Mouse (Mus musculus) intestine, embryonic 16.5 days (tissue): ENCODE measurements at regions not wholly inside any gene's neighbourhood (a gene's known extent, or its start where the extent isn't known, plus 50 kb on each side); places are given as distances from the start of the nearest gene placed in this dataset.

Source experiments
- ATAC-seq: fragments of 200-750 bp; cut with Nextera tagmentation; 2 replicates; pipeline ENCODE4 v1.8.0; 2017; ENCODE audit warnings: moderate TSS enrichment, moderate library complexity
- H3K27ac ChIP-seq: fragments of 300-500 bp; sonication (generic); 2 replicates; pipeline ENCODE4 v1.5.1; 2014; ENCODE audit warnings: mild to moderate bottlenecking, low read length
- H3K27me3 ChIP-seq: fragments of 300-500 bp; sonication (generic); replicated peaks from 2 replicates; pipeline ENCODE4 v1.6.1; 2014; ENCODE audit warnings: low read length, control low read depth, mixed read lengths; ENCODE audit not compliant: control insufficient read depth, insufficient read depth
- H3K36me3 ChIP-seq: fragments of 300-500 bp; sonication (generic); 2 replicates; pipeline ENCODE4 v1.6.1; 2014; ENCODE audit warnings: low read length, control low read depth; ENCODE audit not compliant: control insufficient read depth, insufficient read depth
- H3K4me1 ChIP-seq: fragments of 300-500 bp; sonication (generic); 2 replicates; pipeline ENCODE4 v1.6.1; 2014; ENCODE audit warnings: low read length, control low read depth, mixed read lengths; ENCODE audit not compliant: control insufficient read depth, insufficient read depth
- H3K4me2 ChIP-seq: fragments of 300-500 bp; sonication (generic); 2 replicates; pipeline ENCODE4 v1.6.1; 2014; ENCODE audit warnings: low read depth, low read length, control low read depth
- H3K4me3 ChIP-seq: fragments of 300-500 bp; sonication (generic); 2 replicates; pipeline ENCODE4 v1.5.1; 2014; ENCODE audit warnings: mild to moderate bottlenecking, low read length
- H3K9ac ChIP-seq: fragments of 300-500 bp; sonication (generic); 2 replicates; pipeline ENCODE4 v1.6.1; 2014; ENCODE audit warnings: low read depth, low read length
- H3K9me3 ChIP-seq: fragments of 300-500 bp; sonication (generic); 2 replicates; pipeline ENCODE4 v1.6.1; 2016; ENCODE audit warnings: low read length, control low read depth; ENCODE audit not compliant: control insufficient read depth
- WGBS: fragments of 180-500 bp; shearing (Covaris S2); extraction: QIAGEN DNeasy Blood & Tissue Kit; methylation state at CpG from one replicate; pipeline ENCODE4 v1.1.7; 2014; 5-methylcytosine and 5-hydroxymethylcytosine counted together

DNA sequence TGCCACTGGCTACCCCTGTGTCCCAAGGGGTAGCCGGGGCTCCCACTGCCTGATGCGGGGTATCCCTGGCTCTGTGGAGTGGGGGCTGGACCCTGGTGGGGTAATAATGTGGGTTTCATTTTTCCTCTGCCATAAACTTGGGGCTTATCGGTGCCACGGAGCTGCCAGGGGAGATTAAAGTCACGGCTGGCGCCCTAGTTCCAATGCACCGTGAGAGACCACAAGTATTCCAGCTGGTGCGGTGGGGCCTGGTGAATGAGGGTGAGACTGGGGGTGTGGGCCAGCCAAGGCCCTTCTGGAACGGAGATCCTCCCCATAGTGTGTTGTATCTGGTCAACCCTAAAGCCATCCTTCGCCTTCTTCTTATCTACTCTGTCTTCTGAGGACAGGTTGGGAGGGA lies 153.3 kb downstream of the Pja1 start:
- ATAC-seq = no peak
- no peak overlapping the region for H3K4me3 ChIP-seq
- 80% methylated on average over 10 of the region's 10 CpGs for WGBS
- no peaks in the 10 kb centered on the region for H3K36me3 ChIP-seq
- no peak overlapping the region for H3K4me2 ChIP-seq
- no peaks in the 10 kb centered on the region for H3K9me3 ChIP-seq
- H3K4me1 ChIP-seq = 0 out of 2 replicates have a peak, but pooled peaks cover 5% of the 10 kb centered on the region
- H3K9ac ChIP-seq = no peak overlapping the region
- H3K27ac ChIP-seq = no peak overlapping the region
- H3K27me3 ChIP-seq = peaks cover 10% of the 10 kb centered on the region; the same call in 1 of the 2 replicates

DNA sequence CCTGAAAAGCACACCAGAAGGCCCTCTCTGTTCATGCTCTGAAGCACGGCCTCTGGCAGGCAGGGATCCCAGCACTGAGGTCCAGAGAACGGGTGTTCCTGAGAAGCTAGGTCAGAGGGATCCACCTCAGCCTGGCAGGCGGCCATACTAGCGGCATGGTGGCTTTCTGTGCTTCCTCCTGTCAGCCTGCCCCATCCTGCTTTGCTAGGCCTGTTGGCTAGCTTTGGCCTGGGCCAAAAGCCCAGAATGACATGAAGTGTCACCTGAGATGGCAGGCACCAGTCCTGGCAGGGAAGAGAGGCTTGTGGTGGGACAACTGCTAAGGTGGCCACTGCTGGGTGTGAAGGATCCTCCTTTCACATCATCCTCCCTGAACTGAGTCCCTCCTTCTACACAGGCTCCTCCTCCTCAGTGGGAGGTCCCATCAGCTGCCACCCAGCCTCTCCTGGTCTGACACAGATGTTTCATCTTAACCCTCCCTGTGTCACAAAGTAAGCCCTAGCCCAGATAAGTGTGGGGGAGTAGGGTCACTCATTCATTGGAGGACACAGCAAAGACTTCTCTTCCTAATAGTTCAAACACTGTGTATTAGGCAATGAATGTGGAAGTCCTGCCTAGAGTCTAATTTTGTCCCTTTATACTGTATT lies 154.5 kb downstream of the Pja1 start:
- 0 out of 2 replicates have a peak, but pooled peaks cover 5% of the 10 kb centered on the region for H3K4me1 ChIP-seq
- H3K4me2 ChIP-seq = no peak overlapping the region
- H3K9ac ChIP-seq = no peak overlapping the region
- no peaks in the 10 kb centered on the region for H3K36me3 ChIP-seq
- H3K4me3 ChIP-seq = no peak overlapping the region
- no peak overlapping the region for H3K27ac ChIP-seq
- H3K27me3 ChIP-seq = peaks cover 9% of the 10 kb centered on the region; the same call in 1 of the 2 replicates
- H3K9me3 ChIP-seq = no peaks in the 10 kb centered on the region
- ATAC-seq = no peak
- WGBS = 73% methylated on average over 4 of the region's 4 CpGs

DNA sequence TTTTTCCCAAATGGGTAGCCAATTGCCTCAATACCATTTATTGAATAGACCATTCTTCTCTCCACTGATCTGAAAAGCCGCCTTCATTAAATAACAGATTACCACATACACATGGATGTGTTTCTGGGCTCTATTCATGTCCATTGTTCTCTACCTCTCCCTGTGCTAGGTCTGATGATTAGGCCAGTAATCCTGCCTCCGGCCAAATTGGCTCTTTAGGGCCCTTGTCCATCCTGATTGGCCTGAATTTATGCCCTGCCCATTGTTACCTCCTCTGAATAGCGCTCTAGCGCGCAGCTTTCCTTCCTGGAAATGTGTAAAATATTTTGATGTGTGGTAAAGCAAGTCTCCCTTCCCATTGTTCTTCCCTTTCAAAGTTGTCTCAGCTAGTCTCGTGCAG lies 163.2 kb downstream of the Efnb1 start:
- H3K4me3 ChIP-seq = no peak overlapping the region
- no peak overlapping the region for H3K27ac ChIP-seq
- WGBS = 52% methylated on average over 6 of the region's 6 CpGs
- no peaks in the 10 kb centered on the region for H3K4me1 ChIP-seq
- no peaks in the 10 kb centered on the region for H3K36me3 ChIP-seq
- no peak overlapping the region for H3K4me2 ChIP-seq
- ATAC-seq = no peak
- H3K9me3 ChIP-seq = no peaks in the 10 kb centered on the region
- no peak overlapping the region for H3K9ac ChIP-seq
- H3K27me3 ChIP-seq = peaks cover 14% of the 10 kb centered on the region; the same call in 1 of the 2 replicates

DNA sequence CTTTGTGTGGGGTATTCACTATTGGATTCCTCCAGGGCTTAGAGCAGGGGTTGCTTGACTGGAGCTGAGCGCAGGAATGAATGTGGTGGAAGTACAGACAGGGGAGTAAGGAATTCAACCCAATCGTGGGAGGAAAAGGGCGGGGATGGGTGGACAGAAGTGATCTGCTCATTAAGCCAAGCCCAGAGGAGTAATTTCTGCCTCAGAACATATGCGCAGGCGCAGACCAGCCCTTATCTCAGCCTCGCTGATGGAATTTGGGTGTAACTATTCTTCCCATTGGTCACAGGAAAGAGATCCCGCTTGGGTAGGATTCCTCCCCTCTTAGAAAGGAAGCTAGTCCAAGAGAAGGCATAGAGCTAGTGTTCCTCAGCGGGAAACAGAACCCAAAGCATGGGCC lies 158.8 kb downstream of the Efnb1 start:
- H3K27ac ChIP-seq = no peak overlapping the region
- peaks cover 18% of the 10 kb centered on the region; the same call in 1 of the 2 replicates for H3K27me3 ChIP-seq
- 59% methylated on average over 8 of the region's 8 CpGs for WGBS
- H3K4me3 ChIP-seq = no peak overlapping the region
- no peaks in the 10 kb centered on the region for H3K9me3 ChIP-seq
- no peak overlapping the region for H3K9ac ChIP-seq
- ATAC-seq = no peak
- H3K4me1 ChIP-seq = no peaks in the 10 kb centered on the region
- no peak overlapping the region for H3K4me2 ChIP-seq
- H3K36me3 ChIP-seq = no peaks in the 10 kb centered on the region

DNA sequence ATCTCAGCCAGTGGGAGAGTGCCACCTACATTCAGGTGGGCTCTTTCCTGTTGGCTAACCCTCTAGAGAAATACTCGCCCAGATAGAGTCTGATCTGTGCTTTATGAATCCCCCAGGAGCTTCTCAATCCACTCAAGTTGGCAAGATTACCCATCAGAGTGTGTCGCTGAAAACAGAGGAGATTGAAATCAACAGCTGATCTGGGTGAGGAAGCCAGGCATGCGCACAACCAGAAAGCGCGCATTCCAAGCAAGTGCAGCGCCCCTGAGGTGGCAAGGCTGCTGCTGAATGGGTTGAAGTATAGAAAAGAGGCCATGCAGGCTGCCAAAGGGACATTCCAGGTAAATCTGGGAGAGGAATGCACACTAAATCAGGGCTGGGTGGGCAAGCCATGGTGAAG lies 158.0 kb downstream of the Efnb1 start:
- peaks cover 18% of the 10 kb centered on the region; the same call in 1 of the 2 replicates for H3K27me3 ChIP-seq
- H3K36me3 ChIP-seq = no peaks in the 10 kb centered on the region
- no peak for ATAC-seq
- H3K4me2 ChIP-seq = no peak overlapping the region
- H3K9me3 ChIP-seq = no peaks in the 10 kb centered on the region
- H3K4me1 ChIP-seq = no peaks in the 10 kb centered on the region
- 72% methylated on average over 6 of the region's 6 CpGs for WGBS
- no peak overlapping the region for H3K27ac ChIP-seq
- no peak overlapping the region for H3K9ac ChIP-seq
- no peak overlapping the region for H3K4me3 ChIP-seq

DNA sequence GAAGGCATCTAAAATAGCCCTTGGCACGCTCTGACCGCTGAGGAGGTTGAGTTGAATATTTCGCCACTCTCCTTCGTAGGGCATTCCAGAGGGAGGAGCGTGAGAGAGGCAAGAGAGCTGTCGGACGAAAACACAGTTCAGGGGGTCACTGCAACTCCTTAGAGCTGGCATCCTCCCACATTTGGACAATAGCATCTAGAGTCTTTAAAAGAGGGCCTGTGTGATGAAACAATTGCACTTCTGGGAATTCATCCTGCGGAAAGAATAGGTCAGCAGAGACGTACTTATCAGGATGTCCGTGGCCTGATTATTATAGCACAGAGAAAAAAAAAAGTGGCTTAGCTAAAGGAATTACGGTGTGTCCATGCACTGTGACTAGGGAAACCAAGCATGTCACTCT lies 156.8 kb downstream of the Efnb1 start:
- Histone ChIP-seq H3K4me2 (no peak overlapping the region), H3K9ac (no peak overlapping the region), H3K4me3 (no peak overlapping the region), H3K27me3 (peaks cover 18% of the 10 kb centered on the region), H3K9me3 (no peaks in the 10 kb centered on the region), H3K27ac (no peak overlapping the region), H3K4me1 (no peaks in the 10 kb centered on the region), H3K36me3 (no peaks in the 10 kb centered on the region)
- WGBS = 75% methylated on average over 11 of the region's 11 CpGs
- no peak for ATAC-seq

DNA sequence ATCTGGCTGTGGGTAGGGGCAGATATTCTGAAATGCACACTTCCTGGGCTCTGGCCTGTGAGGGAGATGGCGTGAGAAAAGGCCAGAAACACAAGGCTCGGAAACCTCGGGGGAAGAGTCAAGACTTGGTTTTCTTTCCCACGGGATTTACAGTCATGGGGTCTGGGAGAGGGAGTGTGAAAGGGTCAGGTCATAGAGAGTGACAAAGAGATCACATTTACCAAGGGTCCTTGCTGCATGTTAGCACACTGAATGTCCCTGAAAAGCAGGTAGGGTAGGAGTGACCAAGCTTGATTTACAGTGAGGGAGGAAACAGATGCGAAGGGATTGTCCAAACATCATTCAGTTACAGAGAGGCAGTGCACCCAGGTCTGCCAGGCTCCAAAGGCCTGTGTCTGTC lies 156.0 kb downstream of the Efnb1 start:
- WGBS = 46% methylated on average over 5 of the region's 5 CpGs
- H3K9ac ChIP-seq = no peak overlapping the region
- ATAC-seq = no peak

DNA sequence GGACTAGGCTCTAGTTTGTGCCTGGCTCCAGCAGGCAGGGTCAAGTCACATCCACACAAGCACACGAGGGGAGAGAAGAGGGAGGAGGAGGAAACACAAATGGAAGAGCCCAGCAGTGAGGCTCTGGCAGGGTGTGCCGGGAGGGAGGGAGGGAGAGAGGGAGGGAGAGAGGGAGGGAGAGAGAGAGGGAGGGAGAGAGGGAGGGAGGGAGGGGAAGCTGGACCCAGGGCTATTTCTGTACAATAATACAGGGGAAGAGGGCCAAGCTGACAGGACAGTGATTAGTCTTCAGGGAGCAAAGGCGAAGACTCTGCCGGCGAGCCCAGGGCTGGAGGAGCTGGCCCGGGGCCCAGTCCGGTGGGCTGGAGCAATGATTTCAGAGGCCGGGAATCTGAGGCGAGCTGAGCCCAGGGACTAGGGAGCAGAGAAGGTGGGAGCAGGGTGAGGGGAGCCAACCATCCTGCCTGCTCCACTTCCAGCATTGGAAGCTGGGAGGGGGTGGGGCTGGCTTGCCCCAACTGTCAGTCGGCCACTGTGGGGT lies 155.6 kb downstream of the Efnb1 start:
- peak; percentile 77 for ATAC-seq
- no peaks in the 10 kb centered on the region for H3K36me3 ChIP-seq
- no peaks in the 10 kb centered on the region for H3K9me3 ChIP-seq
- no peak overlapping the region for H3K4me2 ChIP-seq
- H3K27ac ChIP-seq = peak overlapping the region; percentile 77
- H3K4me3 ChIP-seq = no peak overlapping the region
- peaks cover 18% of the 10 kb centered on the region for H3K27me3 ChIP-seq
- no peaks in the 10 kb centered on the region for H3K4me1 ChIP-seq
- WGBS = 27% methylated on average over 8 of the region's 10 CpGs
- H3K9ac ChIP-seq = no peak overlapping the region

More for the DNA sequence above, 156.0 kb downstream of the Efnb1 start:
- peaks cover 18% of the 10 kb centered on the region for H3K27me3 ChIP-seq
- no peaks in the 10 kb centered on the region for H3K36me3 ChIP-seq
- peak overlapping the region; percentile 59; the same call in 1 of the 2 replicates for H3K27ac ChIP-seq
- H3K4me3 ChIP-seq = no peak overlapping the region
- H3K9me3 ChIP-seq = no peaks in the 10 kb centered on the region
- H3K4me2 ChIP-seq = no peak overlapping the region
- H3K4me1 ChIP-seq = no peaks in the 10 kb centered on the region

DNA sequence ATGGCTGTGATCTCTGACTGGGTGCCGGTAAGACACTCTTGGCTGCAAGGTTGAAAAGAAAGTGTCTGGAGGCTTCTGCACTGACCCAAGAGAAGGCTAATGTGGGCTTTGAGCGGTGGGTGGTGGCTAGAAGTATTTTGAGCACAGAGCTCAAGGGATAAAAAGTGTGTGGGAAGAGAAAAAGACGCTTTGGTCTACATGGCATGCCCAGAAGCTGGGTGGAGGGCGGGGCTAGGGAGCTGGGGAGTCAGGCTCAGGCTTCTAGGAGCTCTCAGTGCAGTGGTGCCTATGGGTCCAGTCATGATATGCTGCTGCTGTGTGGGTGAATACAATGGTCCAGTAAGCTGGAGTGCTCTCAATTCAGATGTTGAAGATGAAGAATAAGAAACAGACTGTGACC lies 152.1 kb downstream of the Efnb1 start:
- Histone ChIP-seq H3K9ac (no peak overlapping the region), H3K27ac (no peak overlapping the region), H3K4me3 (no peak overlapping the region), H3K27me3 (peaks cover 3% of the 10 kb centered on the region), H3K4me2 (no peak overlapping the region), H3K9me3 (no peaks in the 10 kb centered on the region), H3K36me3 (no peaks in the 10 kb centered on the region), H3K4me1 (0 out of 2 replicates have a peak, but pooled peaks cover 4% of the 10 kb centered on the region)
- 88% methylated on average over 4 of the region's 4 CpGs for WGBS
- ATAC-seq = no peak
